Mouse (Mus musculus) testis, adult 2 months (tissue): ENCODE measurements around the gene I0C0044D17Rik. TPM values are rescaled to one million over a fixed set of nuclear protein-coding genes. Genes with fewer than 3 reads are reported as not detected.
"Not testable (repeated sequence)": the region's sequence is repeated elsewhere in the genome, so short reads cannot be mapped to it uniquely, and the experiment has no call there.

Experiments used
- H3K27ac ChIP-seq: fragments of 200-500 bp; 2 replicates; pipeline ENCODE4 v1.5.1; 2012; ENCODE audit warnings: low read depth, low read length; ENCODE audit not compliant: control insufficient read depth, insufficient read depth
- H3K27me3 ChIP-seq: fragments of 200-500 bp; 2 replicates; pipeline ENCODE4 v1.6.1; 2012; ENCODE audit warnings: mild to moderate bottlenecking, low read length, moderate library complexity; ENCODE audit not compliant: control insufficient read depth, insufficient read depth
- H3K36me3 ChIP-seq: fragments of 200-500 bp; 2 replicates; pipeline ENCODE4 v1.6.1; 2012; ENCODE audit warnings: mild to moderate bottlenecking, low read length; ENCODE audit not compliant: control insufficient read depth, insufficient read depth
- H3K4me1 ChIP-seq: fragments of 200-500 bp; 2 replicates; pipeline ENCODE4 v1.6.1; 2012; ENCODE audit warnings: low read length; ENCODE audit not compliant: control insufficient read depth, insufficient read depth
- H3K4me3 ChIP-seq: fragments of 200-500 bp; 2 replicates; pipeline ENCODE4 v1.5.1; 2012; ENCODE audit warnings: low read depth, mild to moderate bottlenecking, low read length, moderate library complexity, mixed read lengths; ENCODE audit not compliant: control insufficient read depth
- CTCF ChIP-seq: fragments of 200-500 bp; IDR thresholded peaks from 2 replicates; pipeline ENCODE4 v1.5.1; 2012; ENCODE audit warnings: low read depth, mild to moderate bottlenecking, inconsistent platforms, low read length, moderate library complexity; ENCODE audit not compliant: control insufficient read depth, insufficient read depth, insufficient replicate concordance
- POLR2A ChIP-seq: fragments of 200-500 bp; IDR thresholded peaks from 2 replicates; pipeline ENCODE4 v1.6.1; 2012; ENCODE audit warnings: low read depth, mild to moderate bottlenecking, inconsistent platforms, low read length, moderate library complexity; ENCODE audit not compliant: control insufficient read depth
- polyA plus RNA-seq: library from polyadenylated mRNA; depleted of rRNA; stranded (reverse); fragments of >200 nt; gene quantifications from 2 replicates; pipeline ENCODE4 v1.2.3, GENCODE M21; 2012; rRNA removed

I0C0044D17Rik gene
- polyA plus RNA-seq = 0.05 TPM in 1 of 2 replicates, not detected in the other

GRCm38 (mm10) chr4:98823740-98824139 lies at the start of gene I0C0044D17Rik:
I0C0044D17Rik (minus strand) TSS chr4:98823840.
- H3K4me3 ChIP-seq, H3K27me3 ChIP-seq, H3K27ac ChIP-seq: not testable (repeated sequence)

GRCm38 (mm10) chr4:98865386-98866237 lies 42.0 kb upstream of the I0C0044D17Rik start:
- H3K4me1 ChIP-seq = no peaks in the 10 kb centered on the region
- TF ChIP-seq CTCF = no peak
- TF ChIP-seq POLR2A = no peak
- no peaks in the 10 kb centered on the region for H3K27me3 ChIP-seq
- no peaks in the 10 kb centered on the region for H3K36me3 ChIP-seq
- no peak overlapping the region for H3K4me3 ChIP-seq
- H3K27ac ChIP-seq = no peak overlapping the region

More at GRCm38 (mm10) chr4:98823740-98824139, at the start of gene I0C0044D17Rik:
- H3K36me3 ChIP-seq, H3K4me1 ChIP-seq: not testable (repeated sequence)

DNA sequence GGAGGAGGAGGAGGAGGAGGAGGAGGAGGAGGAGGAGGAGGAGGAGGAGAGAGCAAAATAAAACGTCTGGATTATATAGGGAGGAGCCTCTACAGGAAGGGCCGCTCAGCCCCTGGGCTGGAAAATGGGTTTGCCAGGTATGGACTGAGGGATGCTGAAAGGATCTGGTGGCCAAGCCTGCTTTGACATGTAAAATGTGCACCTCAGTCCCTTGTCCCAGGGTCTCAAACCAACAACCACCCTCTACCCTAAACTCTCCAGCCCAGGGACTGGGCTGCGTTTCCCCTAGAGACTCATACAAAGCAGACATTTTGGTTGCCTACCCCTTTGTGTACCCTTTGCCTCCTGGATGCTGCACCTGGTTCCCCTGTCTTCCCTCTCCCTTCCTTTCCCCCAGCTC lies 40.9 kb upstream of the I0C0044D17Rik start:
- Histone ChIP-seq H3K27me3 (no peaks in the 10 kb centered on the region), H3K36me3 (no peaks in the 10 kb centered on the region), H3K4me1 (no peaks in the 10 kb centered on the region), H3K4me3 (no peak overlapping the region), H3K27ac (no peak overlapping the region)
- TF ChIP-seq POLR2A (no peak), CTCF (no peak)

DNA sequence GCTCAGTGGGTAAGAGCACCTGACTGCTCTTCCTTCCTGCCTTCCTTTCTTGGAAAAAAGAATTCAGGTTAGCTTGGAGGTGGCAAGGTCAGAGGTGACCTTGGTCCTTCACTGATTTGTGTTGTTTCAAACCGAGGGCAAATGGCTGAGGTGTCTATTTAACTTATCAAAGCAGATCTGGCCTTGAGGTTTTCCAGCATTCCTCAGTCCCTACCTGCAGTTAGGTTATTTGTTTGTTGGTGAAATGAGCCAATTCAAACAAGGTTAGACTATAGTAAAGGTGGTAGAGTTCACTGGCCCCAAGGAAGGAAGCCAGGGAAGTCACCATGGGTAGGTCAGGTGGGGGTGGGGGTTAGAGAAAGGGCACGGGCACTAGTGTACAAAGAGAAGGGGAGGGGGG lies 40.5 kb upstream of the I0C0044D17Rik start:
- no peaks in the 10 kb centered on the region for H3K36me3 ChIP-seq

DNA sequence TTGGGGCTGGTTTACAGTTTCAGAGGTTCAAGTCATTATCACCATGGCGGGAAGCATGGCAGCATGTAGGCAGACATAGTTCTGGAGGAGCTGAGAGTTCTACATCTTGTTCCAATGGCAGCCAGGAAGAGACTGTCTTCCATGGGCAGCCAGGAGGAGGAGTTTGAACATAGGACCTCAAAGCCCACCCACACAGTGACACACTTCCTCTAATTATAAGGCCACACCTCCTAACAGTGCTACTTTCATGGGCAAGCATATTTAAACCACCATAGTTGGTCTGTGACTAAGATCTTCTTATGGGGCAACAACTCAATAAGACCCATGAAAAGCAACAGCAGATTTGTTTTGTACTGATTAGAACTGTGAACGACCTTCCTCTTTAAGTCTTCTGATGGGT lies 39.8 kb upstream of the I0C0044D17Rik start:
- H3K27me3 ChIP-seq = no peaks in the 10 kb centered on the region
- no peak overlapping the region for H3K4me3 ChIP-seq
- no peaks in the 10 kb centered on the region for H3K36me3 ChIP-seq
- H3K4me1 ChIP-seq = no peaks in the 10 kb centered on the region
- no peak overlapping the region for H3K27ac ChIP-seq
- TF ChIP-seq CTCF (no peak), POLR2A (no peak)

More for the DNA sequence above, 40.5 kb upstream of the I0C0044D17Rik start:
- Histone ChIP-seq H3K4me1 (no peaks in the 10 kb centered on the region), H3K27me3 (no peaks in the 10 kb centered on the region), H3K4me3 (no peak overlapping the region), H3K27ac (no peak overlapping the region)
- TF ChIP-seq CTCF (no peak), POLR2A (no peak)

GRCm38 (mm10) chr4:98858151-98858855 lies 34.7 kb upstream of the I0C0044D17Rik start:
- H3K27ac ChIP-seq = no peak overlapping the region

GRCm38 (mm10) chr4:98857037-98857648 lies 33.5 kb upstream of the I0C0044D17Rik start:
- Histone ChIP-seq H3K27me3 (no peaks in the 10 kb centered on the region), H3K27ac (no peak overlapping the region), H3K4me1 (peaks cover 4% of the 10 kb centered on the region), H3K4me3 (no peak overlapping the region), H3K36me3 (no peaks in the 10 kb centered on the region)
- TF ChIP-seq POLR2A (no peak), CTCF (no peak)

More at GRCm38 (mm10) chr4:98858151-98858855, 34.7 kb upstream of the I0C0044D17Rik start:
- peaks cover 4% of the 10 kb centered on the region for H3K4me1 ChIP-seq
- no peak overlapping the region for H3K4me3 ChIP-seq
- H3K36me3 ChIP-seq = no peaks in the 10 kb centered on the region
- H3K27me3 ChIP-seq = no peaks in the 10 kb centered on the region
- TF ChIP-seq CTCF (no peak), POLR2A (no peak)
